Mouse (Mus musculus) heart, postnatal 0 days (tissue): Measurements from ENCODE around the gene Stkld1.

Source experiments
- CTCF ChIP-seq: IDR thresholded peaks from 2 replicates; pipeline ENCODE4 v1.5.1; 2016; ENCODE audit warnings: antibody characterized with exemption, control low read depth, low read depth
- EP300 ChIP-seq: IDR thresholded peaks from 2 replicates; pipeline ENCODE4 v1.6.1; 2016; ENCODE audit warnings: antibody characterized with exemption, low read depth

DNA sequence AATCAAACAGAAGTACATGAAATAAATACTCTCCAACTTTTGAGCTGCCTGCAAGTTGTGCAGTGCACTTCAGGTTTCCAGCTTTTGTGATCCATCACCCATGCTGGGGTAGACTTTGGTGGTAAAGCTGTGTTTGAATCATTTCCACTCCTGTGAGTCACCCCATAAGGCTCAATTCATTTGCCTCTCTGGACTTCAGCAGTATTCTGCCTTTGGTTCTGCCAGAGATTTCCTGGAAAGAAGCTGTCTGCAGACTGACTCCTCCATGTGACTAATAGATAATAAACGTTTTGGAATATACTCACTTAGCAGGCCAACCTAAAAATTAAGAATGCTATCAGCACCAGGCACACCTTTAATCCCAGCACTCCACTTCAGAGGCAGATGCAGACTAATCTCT, 33.1 kb upstream of the Stkld1 start:
- TF ChIP-seq CTCF (no peak), EP300 (no peak)
